Mouse (Mus musculus) adrenal gland, adult (tissue): ENCODE results near the gene Kif17.
A peak's percentile ranks its signal among the peaks of the same experiment; 100 is the strongest.

Experiments used
- DNase-seq, 2 experiments: peaks; one replicate each; pipeline ENCODE4 v3.0.0; 2022 to 2023; ENCODE audit warnings: low spot score in 1 of 2; ENCODE audit not compliant: inconsistent age in 2 of 2

Gene Kif17

DNA sequence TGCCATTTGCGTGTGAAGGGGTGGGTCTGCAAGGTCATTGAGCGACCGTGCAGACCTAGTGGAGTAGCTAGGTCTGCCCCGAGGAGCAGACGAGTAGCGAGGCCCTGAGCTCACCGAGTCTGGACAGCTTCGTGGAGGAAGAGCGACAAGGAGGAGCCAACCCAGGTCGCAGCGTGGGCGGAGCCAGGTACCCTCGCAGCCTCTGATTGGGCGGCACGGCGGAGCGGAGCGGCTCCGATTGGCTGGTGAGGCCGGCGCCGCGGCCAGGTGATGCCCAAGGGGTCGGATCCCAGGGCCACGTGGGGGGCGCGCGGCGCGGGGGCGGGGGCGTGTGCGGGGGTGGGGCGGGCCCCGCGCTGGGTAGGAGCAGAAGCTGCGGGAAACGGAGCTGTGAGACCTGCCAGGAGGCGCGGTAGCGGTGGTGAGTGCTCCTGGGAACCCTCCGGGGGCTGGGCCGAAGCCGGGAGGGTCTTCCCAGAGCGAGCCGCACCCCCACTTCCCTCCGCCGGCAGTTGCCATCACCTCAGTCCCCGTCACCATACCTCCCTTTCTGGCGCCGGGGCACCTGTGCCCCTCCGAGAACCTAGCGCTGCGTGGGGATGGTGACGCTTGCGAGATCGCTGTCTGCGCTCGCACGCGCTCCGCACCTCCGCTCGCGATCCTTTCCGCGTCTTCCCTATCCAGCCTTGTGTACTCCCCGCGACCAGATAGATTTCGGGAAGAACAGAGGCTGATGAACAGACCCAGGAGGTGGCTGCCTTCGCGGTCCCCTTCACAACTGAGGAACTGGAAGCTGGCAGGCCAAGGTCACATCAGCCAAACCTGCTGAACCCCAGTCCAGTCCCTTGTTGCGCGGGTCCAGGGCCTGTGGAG, at the start of gene Kif17, which contains the start of gene Sh2d5:
Kif17 (plus strand) TSS at position 348 of the 873 bp plus-strand sequence.
Sh2d5 (plus strand) TSS at position 316 of the 873 bp plus-strand sequence.
- DNase-seq = peak; percentile 88 to 89

DNA sequence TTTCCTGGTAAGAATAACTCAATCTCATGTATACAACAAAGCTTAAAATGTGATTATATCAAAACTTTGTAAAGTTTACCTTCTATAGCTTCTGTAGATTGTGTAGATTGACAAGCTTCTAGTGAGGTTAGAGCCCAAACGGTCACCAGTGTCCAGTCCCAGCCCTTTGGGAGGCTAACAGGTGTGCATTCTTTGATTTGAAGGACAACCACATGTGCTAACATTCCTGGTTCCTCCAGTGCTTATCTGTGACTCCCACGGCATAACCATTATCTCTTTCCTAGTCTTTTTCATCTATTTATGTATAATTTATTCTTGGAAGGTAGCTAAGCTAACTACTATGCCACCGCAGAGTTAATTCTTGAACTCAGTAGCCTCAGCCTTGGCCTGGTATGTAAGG, 49.5 kb upstream of the Kif17 start:
- DNase-seq = no peak

DNA sequence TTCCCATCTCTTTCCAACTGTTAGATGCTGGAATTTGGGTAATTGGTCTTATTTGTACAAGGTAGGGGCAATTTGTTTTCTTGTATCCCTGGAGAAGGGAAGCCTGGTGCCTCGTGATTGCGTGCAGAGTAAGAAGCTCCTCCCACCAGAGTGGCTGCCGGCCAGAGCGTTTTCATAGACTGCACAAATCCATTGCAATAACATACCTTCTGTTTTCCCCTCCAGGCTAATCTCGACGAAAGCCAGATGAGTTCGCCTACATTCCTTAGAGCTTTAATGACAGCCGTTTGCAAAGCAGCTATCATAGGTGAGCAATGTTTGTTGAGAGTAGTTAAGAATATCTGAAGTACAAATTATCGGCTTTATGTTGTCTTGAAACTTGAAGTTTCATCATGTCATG, 48.5 kb upstream of the Kif17 start:
- DNase-seq = no peak

DNA sequence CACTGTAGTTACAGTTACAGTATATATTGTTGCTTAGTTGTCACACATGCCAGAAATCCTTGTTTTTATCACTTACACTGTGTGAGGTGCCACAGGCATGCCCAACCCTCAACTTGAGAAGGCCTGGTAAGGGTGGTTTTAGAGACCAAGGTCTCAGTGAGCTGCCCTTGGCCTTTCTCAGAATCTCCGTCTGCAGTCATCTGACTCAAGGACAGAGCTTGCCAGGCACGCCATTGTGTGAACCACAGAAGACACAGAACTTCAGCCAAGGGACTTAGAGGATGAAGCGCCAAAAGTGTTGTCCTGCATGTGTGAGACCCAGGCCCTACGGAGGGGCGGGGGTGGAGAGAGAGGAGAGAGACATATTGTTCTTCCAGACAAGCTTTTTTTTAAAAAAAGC, 40.1 kb upstream of the Kif17 start:
- peak; percentile 84 to 88 for DNase-seq

DNA sequence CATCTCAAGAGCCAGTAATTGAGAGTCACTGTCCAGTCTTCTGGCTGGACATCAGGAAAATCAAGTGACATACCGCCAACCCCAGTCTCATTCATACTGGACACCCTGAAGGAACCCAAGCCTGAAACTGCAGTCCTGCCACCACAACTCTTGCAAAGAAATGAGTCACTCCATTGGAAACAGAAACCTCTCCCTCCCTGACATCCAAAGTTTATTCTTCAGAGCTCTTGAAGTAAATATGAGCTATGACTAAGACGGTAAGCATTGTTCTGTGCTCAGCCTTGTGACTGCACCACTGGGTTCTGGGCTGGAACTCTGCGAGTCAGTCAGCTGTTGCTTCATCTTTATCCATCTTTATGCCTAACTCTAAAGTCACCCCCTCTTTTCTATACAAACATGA, 36.4 kb upstream of the Kif17 start:
- DNase-seq = peak in 1 of 2 experiments; percentile 72

DNA sequence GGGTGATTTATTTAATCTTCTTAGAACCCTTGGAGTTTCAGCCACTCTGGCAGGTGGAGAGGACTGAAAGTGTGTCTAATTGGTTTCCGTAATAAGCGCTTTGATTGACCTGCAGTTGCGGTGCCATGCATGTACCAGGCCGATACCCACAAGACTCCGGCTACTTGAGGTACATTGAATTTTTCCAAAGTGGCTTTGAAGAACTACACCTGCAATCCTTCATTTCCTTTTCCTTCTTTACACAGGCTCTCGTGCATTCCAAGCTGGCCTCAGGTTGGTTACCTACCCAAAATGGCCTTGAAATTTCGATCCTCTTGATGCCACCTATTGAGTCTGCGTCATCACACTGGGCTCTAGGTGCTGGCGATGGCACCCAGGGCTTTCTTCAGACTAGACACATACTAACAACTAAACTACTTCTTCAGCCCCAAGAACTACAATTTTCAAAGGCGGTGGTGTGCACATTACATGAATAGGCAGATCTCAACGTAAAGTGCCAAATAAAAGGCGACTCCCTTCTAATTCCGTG, 34.5 kb upstream of the Kif17 start:
- DNase-seq = no peak

DNA sequence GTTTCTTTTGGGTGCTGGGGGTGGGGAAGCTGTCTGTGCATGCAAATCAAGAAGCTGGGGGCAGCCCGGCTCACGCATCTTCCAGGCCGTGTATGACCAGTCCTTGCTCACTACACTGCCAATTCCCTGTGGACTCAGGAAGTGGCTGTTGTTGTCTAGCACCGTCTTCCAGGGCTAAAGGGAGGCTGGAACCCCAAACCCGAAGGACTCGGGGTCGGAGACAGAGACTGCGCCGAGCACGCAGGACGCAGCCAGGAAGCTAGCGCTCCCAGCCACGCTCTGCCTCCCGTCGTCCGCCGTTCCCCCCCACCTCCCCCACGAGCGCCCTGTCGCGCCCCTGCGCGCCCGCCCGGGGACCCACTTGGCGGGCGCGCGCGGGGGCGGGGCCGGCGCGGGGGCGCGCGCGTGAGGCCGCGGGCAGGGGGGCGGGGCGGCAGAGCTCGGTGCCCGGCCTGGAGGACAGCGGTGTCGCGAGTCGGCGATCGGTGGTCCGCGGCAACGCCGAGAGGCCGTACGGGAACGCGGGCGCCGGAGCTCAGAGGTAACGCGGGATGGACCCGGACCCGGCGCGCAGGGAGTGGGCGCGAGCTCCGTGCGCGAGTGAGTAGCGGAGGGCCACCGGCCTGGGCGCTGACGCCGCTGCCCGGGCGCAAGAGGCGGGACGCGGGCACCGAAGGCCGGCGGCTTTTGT, 33.9 kb upstream of the Kif17 start, which contains the start of gene Hp1bp3:
Hp1bp3 (plus strand) TSS at position 97 of the 691 bp plus-strand sequence.
- peak; percentile 90 to 96 for DNase-seq

DNA sequence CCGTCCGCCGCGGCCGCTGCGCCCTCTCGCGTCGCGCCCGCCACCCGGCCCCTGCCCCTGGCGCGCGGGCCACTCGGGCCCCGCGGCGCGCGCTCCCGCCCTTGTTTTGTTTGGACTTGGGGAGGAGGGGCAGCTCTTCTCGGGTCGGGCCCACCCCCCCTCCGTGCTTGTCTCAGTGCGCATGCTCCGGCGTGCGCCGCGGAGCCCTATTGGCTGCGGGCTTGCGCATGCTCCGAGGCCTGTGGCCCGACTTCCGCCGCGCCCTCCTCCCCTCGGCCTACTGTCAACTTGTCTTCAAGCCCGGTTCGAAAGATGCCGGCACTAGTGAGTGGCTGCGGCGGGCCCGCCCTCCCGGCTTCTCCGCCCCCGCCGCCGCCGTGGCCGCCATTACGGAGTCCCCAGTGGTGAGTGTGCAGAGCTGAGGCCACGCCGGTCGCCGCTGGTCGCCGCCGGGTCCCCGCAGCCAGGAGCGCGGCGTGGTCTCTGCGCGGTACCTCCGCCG, 33.3 kb upstream of the Kif17 start:
- peak; percentile 99 for DNase-seq

DNA sequence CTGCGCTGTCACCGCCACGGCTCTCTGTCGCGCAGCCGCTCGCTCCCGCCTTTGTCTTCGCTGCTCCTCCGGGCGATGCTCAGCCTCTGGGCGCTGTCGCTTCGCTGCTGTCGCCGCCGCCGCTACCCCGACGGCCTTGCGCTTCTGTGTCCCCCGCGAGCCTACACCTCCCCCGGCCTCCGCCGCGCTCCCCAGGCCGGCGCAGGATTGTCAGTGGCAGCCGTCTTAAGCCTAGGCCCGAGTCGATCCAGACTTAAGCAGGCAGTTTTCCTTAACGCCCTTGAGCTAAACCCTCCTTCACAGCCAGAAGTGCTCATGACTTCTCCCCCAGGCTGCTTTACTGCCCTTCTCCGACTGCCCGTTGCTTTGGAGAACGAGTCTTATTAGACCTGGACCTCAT, 32.8 kb upstream of the Kif17 start:
- peak in 1 of 2 experiments; percentile 81 for DNase-seq

DNA sequence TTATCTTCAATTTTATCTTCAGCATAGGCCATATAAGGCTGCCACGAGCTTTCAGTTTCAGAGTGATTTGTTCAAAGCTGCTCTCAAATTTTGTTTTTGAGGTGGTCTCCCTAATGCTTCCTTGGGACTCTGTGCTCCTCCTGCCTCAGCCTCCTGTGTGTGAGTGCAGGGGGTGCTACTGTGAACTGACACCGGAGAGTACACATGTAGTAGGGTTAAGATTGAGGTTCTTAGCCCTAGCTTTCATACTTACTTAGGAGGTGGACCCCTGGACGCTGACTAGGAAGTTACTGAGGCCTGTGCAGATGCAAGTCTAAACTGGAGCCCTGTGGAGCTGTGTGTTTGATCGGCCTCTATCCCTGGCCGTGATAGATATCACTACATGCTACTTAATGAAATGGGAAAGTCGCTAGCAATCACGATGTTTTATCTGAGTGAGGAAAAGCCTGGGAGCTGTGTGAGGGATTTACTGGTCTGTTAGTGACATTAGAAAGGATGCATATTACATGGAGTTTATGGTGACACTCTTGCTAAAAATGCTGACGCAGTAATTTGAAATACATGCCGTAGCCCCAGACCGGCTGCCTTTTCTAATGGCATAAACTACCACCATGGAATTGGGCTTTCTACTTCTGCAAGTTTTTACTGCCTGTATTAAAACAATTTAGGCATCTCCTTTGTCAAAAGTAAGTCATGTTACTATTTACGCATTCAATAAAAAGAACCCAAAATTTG, 32.1 kb upstream of the Kif17 start:
- DNase-seq = peak in 1 of 2 experiments; percentile 65

DNA sequence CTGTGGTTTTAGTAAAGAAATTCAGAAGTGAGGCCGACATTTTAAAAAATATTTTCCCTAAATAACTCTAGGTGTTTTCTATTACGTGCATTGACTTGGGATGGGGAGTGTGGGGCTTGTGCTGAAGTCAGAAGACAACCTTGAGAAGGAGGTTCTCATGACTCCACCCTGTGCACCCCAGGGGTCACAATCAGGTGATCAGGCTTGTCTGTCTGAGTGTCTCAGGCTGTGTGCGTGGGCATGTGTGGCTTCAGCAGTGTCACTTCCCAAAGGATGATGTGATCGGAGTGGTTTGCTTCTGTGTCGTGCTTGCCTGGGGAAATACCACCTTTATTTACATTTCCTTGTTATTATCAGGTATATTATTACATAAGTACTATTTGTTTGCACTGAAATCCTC, 30.9 kb upstream of the Kif17 start:
- peak in 1 of 2 experiments; percentile 33 for DNase-seq

DNA sequence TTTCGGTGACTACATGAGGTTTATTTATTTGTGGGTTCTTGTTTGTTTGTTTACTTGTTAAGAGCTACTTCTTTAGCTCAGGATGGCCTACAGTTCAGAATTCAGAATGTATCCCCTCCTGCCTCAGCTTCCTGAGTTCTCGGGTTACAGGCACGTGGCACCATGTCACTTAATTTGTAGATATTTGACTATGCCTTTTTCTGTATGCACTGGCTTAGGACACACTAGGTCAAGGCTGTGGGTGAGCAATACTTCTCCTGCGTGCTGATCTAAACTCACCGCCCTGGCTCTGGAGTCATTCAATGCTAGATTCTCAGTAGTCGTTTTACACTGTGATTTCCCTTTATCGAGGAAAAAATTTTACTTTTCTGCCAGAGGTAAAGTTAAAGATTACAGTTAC, 29.5 kb upstream of the Kif17 start:
- DNase-seq = peak; percentile 61 to 85

DNA sequence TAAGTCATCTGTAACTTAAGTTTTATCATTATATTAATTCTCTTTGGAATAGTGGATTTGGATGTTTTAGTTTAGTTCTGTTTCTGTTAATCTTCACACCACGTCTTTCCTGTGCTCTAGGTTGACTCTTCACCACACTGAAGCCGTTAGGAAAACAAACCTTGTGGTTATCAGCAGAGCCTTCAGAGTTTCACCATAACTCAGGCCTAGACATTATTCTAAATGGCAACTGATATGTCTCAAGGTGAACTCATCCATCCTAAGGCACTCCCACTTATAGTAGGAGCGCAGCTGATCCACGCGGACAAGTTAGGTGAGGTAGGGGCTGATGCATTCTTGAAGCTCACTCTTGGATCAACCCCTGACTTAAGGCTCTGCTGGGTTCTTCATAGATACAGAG, 28.8 kb upstream of the Kif17 start:
- peak in 1 of 2 experiments; percentile 75 for DNase-seq

DNA sequence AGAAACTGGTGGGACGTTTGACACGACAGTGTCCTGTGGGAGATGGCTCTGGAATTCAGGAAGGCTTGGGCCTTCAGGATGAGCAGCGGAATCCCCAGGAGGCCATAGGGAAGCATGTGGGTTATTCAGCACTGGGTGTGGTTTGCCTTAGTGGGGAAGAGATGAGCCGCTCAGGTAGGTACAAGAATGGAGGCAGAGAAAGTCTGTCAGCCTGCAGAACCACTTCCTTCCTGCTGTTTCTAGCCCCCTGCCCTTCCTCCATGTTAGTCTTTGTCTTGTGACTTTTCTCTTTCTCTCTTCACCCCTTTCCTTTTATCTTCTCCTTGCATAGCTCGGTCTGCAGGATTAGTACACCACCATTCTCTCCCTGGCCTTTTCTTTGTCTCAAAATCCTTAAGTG, 27.8 kb upstream of the Kif17 start:
- DNase-seq = peak in 1 of 2 experiments; percentile 40

DNA sequence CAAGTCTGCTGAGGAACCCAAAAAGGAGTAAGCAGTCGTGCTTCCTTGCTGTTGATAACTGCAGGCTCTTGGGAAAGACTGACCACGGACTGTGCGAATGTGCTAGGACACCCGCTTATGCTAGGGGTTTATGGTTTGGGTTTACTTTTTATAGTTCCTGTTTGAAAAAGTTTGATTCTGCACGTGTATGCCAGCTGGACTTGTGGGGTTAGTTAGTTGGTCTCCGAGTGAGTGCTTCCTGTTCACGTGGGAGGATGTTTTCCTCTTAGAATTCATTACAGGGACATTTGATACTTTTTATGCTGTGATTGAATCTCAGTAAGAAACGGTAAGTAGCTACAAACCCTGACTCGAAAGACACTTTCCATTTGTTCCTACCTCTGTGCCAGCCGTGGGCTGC, 26.6 kb upstream of the Kif17 start:
- no peak for DNase-seq

DNA sequence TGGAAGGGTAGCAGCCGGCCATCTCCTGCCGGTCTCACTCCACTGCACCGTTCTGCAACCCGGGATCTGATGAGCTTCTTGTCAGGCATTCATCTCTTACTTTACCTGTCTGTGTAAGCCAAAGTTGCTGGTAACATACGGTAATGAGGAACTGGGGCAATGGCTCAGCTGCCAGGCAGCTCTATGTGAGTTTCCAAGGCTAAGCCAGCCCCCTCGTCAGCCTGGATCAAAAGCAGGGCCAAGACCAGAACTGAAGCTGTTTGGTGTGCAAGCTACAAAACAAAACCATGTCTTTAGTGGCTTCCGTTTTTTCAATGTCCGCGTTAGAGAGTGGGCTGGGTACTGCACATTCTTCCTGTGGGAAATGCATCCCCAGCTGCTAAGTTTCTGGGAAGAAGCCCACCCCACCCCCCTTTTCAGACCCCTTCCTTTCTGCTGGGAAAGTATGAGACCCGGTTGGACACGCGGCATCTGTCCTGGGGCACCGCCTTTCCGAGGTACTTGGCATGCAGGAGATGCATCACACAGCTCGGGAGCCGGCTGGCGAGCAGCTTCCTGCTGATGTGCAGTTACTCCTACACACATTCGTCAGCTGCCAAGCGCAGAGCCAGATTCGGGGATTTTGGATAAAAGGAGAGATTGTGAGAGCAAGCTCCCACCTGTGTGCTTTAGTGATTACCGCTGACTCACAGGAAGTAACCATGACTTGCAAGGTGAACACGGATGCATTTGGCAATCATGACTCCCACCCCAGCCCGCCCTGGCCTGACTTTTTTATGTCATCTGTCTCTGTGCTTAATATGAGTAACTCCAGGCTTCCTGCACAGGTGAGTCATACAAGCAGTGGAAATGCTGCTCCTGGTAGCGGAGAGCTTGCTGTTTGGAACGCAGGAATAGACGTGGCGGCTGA, 3.2 kb upstream of the Kif17 start:
- DNase-seq = no peak

DNA sequence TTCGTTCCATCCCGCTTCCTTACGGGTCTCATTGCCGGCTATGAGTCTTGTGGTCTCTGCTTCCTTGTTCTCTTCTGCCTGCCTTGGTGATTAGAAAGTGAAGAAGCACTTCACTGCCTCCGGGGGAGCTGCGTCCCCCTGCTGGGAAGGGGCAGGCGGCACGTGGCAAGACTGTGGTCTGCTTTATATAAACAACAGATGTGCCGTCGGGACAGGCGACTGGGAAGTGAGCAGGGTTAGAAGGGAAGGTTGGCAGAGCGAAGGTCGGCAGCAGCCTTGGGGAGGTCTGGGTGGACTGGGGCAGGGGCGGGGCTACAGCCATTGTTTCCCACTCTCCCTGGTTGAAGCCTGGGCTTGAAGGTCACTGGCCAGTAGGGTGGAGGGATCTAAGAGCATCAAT, 1.6 kb downstream of the Kif17 start:
- DNase-seq = peak; percentile 27 to 51

DNA sequence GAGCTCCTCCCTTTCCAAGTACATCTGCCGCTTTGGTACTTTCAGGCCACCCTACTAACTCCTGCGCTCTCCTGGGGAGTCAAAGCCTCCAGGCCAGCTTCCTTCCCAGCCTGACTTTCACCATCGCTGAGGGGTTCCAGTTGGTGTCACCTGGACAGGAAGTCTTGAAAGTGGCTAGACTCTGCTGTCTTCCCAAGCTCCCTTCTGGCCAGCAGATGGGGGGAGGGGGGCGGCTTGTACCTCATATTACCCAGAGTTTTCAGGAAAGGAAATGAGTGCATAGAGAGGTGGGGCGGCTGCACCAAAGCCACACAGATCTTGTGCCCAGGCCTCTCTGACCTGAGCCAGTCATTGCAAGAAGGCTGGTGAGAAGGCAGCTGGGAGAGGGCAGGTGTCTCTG, 2.0 kb downstream of the Kif17 start:
- DNase-seq = no peak

DNA sequence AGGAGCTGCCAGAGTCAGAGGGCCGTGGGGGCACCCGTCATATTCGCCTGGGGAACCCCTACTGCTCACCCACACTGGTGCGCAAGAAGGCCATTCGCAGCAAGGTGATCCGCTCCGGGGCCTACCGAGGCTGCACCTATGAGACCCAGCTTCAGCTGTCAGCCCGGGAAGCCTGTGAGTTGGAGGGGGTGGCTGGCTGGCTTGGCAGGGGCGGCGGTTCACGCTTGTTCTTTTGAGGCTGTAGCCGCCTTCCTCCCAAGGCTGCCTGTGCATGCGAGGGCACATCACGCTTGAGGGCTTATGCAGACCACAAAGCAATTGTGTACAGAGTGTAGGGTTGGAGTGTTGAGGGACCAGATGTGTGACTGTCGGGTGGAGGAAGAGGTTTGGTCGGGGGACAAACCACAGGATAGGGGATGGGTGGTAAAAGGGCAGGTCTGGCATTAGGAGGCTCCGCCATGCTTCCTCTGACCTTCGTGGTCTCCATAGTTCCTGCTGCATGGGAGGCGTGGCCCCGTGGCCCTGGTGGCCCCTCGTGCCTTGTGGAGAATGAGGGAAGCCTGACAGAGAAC, 7.0 kb downstream of the Kif17 start:
- no peak for DNase-seq

DNA sequence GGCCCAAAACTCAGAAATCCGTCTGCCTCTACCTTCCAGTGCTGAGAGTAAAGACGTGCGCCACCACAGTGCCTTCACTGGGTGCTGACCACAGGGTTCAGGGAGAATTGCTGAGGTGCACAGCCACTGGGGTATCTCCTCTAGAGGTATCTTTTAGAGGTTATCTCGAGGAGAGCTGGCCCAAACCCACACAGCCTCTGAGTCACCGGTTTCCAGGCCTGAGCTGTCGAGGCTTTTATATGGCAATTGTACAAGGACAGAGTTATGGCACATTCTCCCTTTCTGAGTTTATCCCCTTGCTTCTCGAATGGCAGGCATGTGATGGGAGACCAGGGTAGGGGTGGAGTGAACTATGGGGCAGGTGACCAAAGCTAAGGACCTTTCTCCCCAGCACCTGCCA, 8.4 kb downstream of the Kif17 start:
- DNase-seq = peak in 1 of 2 experiments; percentile 62
